Mouse (Mus musculus) embryonic facial prominence, embryonic 14.5 days (tissue): Measurements from ENCODE around the gene Pomgnt1. TPM values are rescaled to one million over a fixed set of nuclear protein-coding genes. Genes with fewer than 3 reads are reported as not detected.

ENCODE experiments used
- ATAC-seq: fragments of 200-750 bp; cut with Nextera tagmentation; 2 replicates; pipeline ENCODE4 v1.8.0; 2017; ENCODE audit warnings: low read depth, moderate number of reproducible peaks, moderate TSS enrichment
- DNase-seq: peaks from one replicate; pipeline ENCODE4 v3.0.0-alpha.2; 2015; ENCODE audit warnings: low spot score
- H3K27ac ChIP-seq: fragments of 300-500 bp; sonication (generic); replicated peaks from 2 replicates; pipeline ENCODE4 v1.5.1; 2014; ENCODE audit warnings: low read depth, mild to moderate bottlenecking, low read length, moderate library complexity
- H3K27me3 ChIP-seq: fragments of 300-500 bp; sonication (generic); replicated peaks from 2 replicates; pipeline ENCODE4 v1.6.1; 2014; ENCODE audit warnings: low read length; ENCODE audit not compliant: control insufficient read depth, insufficient read depth
- H3K36me3 ChIP-seq: fragments of 300-500 bp; sonication (generic); 2 replicates; pipeline ENCODE4 v1.6.1; 2014; ENCODE audit warnings: low read length, mixed read lengths; ENCODE audit not compliant: control insufficient read depth, insufficient read depth
- H3K4me1 ChIP-seq: fragments of 300-500 bp; sonication (generic); 2 replicates; pipeline ENCODE4 v1.6.1; 2014; ENCODE audit warnings: antibody characterized with exemption, low read length; ENCODE audit not compliant: control insufficient read depth, insufficient read depth
- H3K4me2 ChIP-seq: fragments of 300-500 bp; sonication (generic); 2 replicates; pipeline ENCODE4 v1.6.1; 2014; ENCODE audit warnings: low read depth, mild to moderate bottlenecking, low read length, moderate library complexity, mixed read lengths
- H3K4me3 ChIP-seq: fragments of 300-500 bp; sonication (generic); 2 replicates; pipeline ENCODE4 v1.5.1; 2014; ENCODE audit warnings: low read depth, mild to moderate bottlenecking, low read length
- H3K9ac ChIP-seq: fragments of 300-500 bp; sonication (generic); 2 replicates; pipeline ENCODE4 v1.6.1; 2014; ENCODE audit warnings: low read depth, mild to moderate bottlenecking, low read length, moderate library complexity, mixed read lengths
- H3K9me3 ChIP-seq: fragments of 300-500 bp; sonication (generic); 2 replicates; pipeline ENCODE4 v1.6.1; 2016; ENCODE audit warnings: low read length; ENCODE audit not compliant: control insufficient read depth
- WGBS: fragments of 180-500 bp; shearing (Covaris S2); extraction: QIAGEN DNeasy Blood & Tissue Kit; methylation state at CpG from one replicate; pipeline ENCODE4 v1.1.7; 2014; 5-methylcytosine and 5-hydroxymethylcytosine counted together
- polyA plus RNA-seq: library from polyadenylated mRNA; unstranded; fragments of >200 nt; fragmentation: Nextera tagmentation; extraction: Ambion mirVana; gene quantifications from 2 replicates; pipeline ENCODE4 v1.2.1, GENCODE M21; 2014

Gene Pomgnt1
- polyA plus RNA-seq, 1 experiment from 2014 or later, result 60.4 TPM

GRCm38 (mm10) chr4:116143891-116144717 is 20.5 kb downstream of the Pomgnt1 start:
- Histone ChIP-seq H3K4me2 (peak overlapping the region; percentile 90), H3K9ac (peak overlapping the region; percentile 72), H3K4me3 (peak overlapping the region; percentile 61), H3K27ac (no peak overlapping the region), H3K9me3 (no peaks in the 10 kb centered on the region), H3K27me3 (no peaks in the 10 kb centered on the region), H3K36me3 (no peaks in the 10 kb centered on the region), H3K4me1 (no peaks in the 10 kb centered on the region)
- under 1% methylated on average over 32 of the region's 47 CpGs for WGBS
- DNase-seq, result peak; percentile 76
- peak; percentile 82 for ATAC-seq

GRCm38 (mm10) chr4:116149812-116150155 is 26.1 kb downstream of the Pomgnt1 start:
- peaks cover 33% of the 10 kb centered on the region for H3K36me3 ChIP-seq
- peak overlapping the region; percentile 95 for H3K9ac ChIP-seq
- ATAC-seq (peak; percentile 15), DNase-seq (no peak)
- peak overlapping the region; percentile 83 for H3K4me2 ChIP-seq
- no peaks in the 10 kb centered on the region for H3K9me3 ChIP-seq
- H3K27me3 ChIP-seq, result no peaks in the 10 kb centered on the region
- peak overlapping the region; percentile 79 for H3K4me3 ChIP-seq
- WGBS, result 16% methylated on average over 6 of the region's 6 CpGs
- peak overlapping the region; percentile 92 for H3K27ac ChIP-seq
- H3K4me1 ChIP-seq, result peaks cover 8% of the 10 kb centered on the region

GRCm38 (mm10) chr4:116150156-116150861 is 26.7 kb downstream of the Pomgnt1 start:
- peak; percentile 95 for ATAC-seq
- Histone ChIP-seq H3K4me2 (peak overlapping the region; percentile 83), H3K4me3 (peak overlapping the region; percentile 79), H3K9ac (peak overlapping the region; percentile 95), H3K27ac (peak overlapping the region; percentile 92), H3K27me3 (no peaks in the 10 kb centered on the region), H3K4me1 (peaks cover 8% of the 10 kb centered on the region), H3K9me3 (no peaks in the 10 kb centered on the region), H3K36me3 (peaks cover 38% of the 10 kb centered on the region)
- 0% methylated on average over 14 of the region's 73 CpGs for WGBS
- DNase-seq, result peak; percentile 83

GRCm38 (mm10) chr4:116150862-116151221 is 27.2 kb downstream of the Pomgnt1 start:
- H3K4me3 ChIP-seq, result peak overlapping the region; percentile 79
- H3K9me3 ChIP-seq, result no peaks in the 10 kb centered on the region
- peaks cover 44% of the 10 kb centered on the region for H3K36me3 ChIP-seq
- peak overlapping the region; percentile 92 for H3K27ac ChIP-seq
- H3K27me3 ChIP-seq, result no peaks in the 10 kb centered on the region
- peaks cover 8% of the 10 kb centered on the region for H3K4me1 ChIP-seq
- peak overlapping the region; percentile 95 for H3K9ac ChIP-seq
- ATAC-seq, result peak; percentile 15; the same call in 1 of the 2 replicates
- 20% methylated on average over 4 of the region's 4 CpGs for WGBS
- peak overlapping the region; percentile 83 for H3K4me2 ChIP-seq
- no peak for DNase-seq

GRCm38 (mm10) chr4:116151238-116151637 is 27.6 kb downstream of the Pomgnt1 start, which contains the start of gene Lurap1:
TSS of gene Lurap1 (minus strand) at chr4:116151338.
- H3K27me3 ChIP-seq, result no peaks in the 10 kb centered on the region
- peak within 1 kb of the TSS; percentile 95 for H3K9ac ChIP-seq
- H3K4me2 ChIP-seq, result peak within 1 kb of the TSS; percentile 83
- DNase-seq (no peak), ATAC-seq (no peak)
- peak within 1 kb of the TSS; percentile 92 for H3K27ac ChIP-seq
- H3K4me3 ChIP-seq, result peak within 1 kb of the TSS; percentile 79
- H3K36me3 ChIP-seq, result peaks cover 48% of the 10 kb centered on the region
- H3K9me3 ChIP-seq, result no peaks in the 10 kb centered on the region
- 74% methylated on average over 6 of the region's 6 CpGs for WGBS
- peaks cover 8% of the 10 kb centered on the region for H3K4me1 ChIP-seq

GRCm38 (mm10) chr4:116152702-116153101 is 29.1 kb downstream of the Pomgnt1 start:
- Histone ChIP-seq H3K9me3 (no peaks in the 10 kb centered on the region), H3K27me3 (no peaks in the 10 kb centered on the region), H3K4me3 (no peak overlapping the region), H3K4me1 (peaks cover 8% of the 10 kb centered on the region), H3K9ac (no peak overlapping the region), H3K4me2 (no peak overlapping the region), H3K36me3 (peaks cover 62% of the 10 kb centered on the region), H3K27ac (no peak overlapping the region)
- ATAC-seq (no peak), DNase-seq (no peak)
- 94% methylated on average over 15 of the region's 15 CpGs for WGBS

- no peak overlapping the region for H3K27ac ChIP-seq
- H3K9me3 ChIP-seq, result no peaks in the 10 kb centered on the region
- H3K4me2 ChIP-seq, result no peak overlapping the region
- H3K9ac ChIP-seq, result no peak overlapping the region
- no peak for ATAC-seq
- DNase-seq, result no peak
- no peaks in the 10 kb centered on the region for H3K4me1 ChIP-seq
- 77% methylated on average over 2 of the region's 2 CpGs for WGBS
- H3K36me3 ChIP-seq, result peaks cover 79% of the 10 kb centered on the region
- H3K27me3 ChIP-seq, result no peaks in the 10 kb centered on the region
- no peak overlapping the region for H3K4me3 ChIP-seq
Observed at GRCm38 (mm10) chr4:116157882-116158281, 34.2 kb downstream of the Pomgnt1 start.

GRCm38 (mm10) chr4:116159912-116160311 is 36.3 kb downstream of the Pomgnt1 start:
- Histone ChIP-seq H3K9ac (no peak overlapping the region), H3K4me3 (no peak overlapping the region), H3K27ac (no peak overlapping the region), H3K36me3 (peaks cover 60% of the 10 kb centered on the region), H3K27me3 (no peaks in the 10 kb centered on the region), H3K4me1 (no peaks in the 10 kb centered on the region), H3K4me2 (no peak overlapping the region), H3K9me3 (no peaks in the 10 kb centered on the region)
- WGBS, result 75% methylated on average over 3 of the region's 3 CpGs
- DNase-seq, result peak; percentile 53
- ATAC-seq, result no peak; the same call in 1 of the 2 replicates
